31 mouse cellular contexts compared by ENCODE assay signal in genomic region chr10:67903387-67903786, GRCm38 (mm10). TPM values are rescaled to one million over a fixed set of nuclear protein-coding genes. Genes with fewer than 3 reads are reported as not detected.
A peak's percentile ranks its signal among the peaks of the same experiment; 100 is the strongest.
DNase-seq lines count a peak whose midpoint lies in the region; ATAC-seq and TF ChIP-seq lines count a peak whose summit lies in the region.
"Had no signal": no experiment of that assay in that cellular context is flagged by ENCODE, and none has a peak within 500 bp of the region (broad histone marks: within the 10 kb centered on the region; RNA-seq: fewer than 3 reads in every experiment).

No protein-coding gene starts in this region.

- TF ChIP-seq CTCF in lung, postnatal 0 days (IDR thresholded peaks at IDR 0.05), result no peak
- TF ChIP-seq CTCF in cortical plate, adult 2 months (IDR thresholded peaks at IDR 0.05; ENCODE audit: extremely low read depth, insufficient read depth, low read length), result no peak

- TF ChIP-seq POLR2A in cortical plate, adult 2 months (IDR thresholded peaks at IDR 0.05; ENCODE audit: extremely low read depth, insufficient read depth, low read length), result no peak

- no peaks in the 10 kb centered on the region for H3K9me3 ChIP-seq in lung, postnatal 0 days (ENCODE audit: low read length)
- H3K9me3 ChIP-seq: embryonic facial prominence, embryonic 13.5 days; hindbrain, embryonic 13.5 days; kidney, embryonic 15.5 days; limb, embryonic 12.5 days; midbrain, embryonic 13.5 days; neural tube, embryonic 12.5 days had no signal

- no peak overlapping the region for H3K9ac ChIP-seq in lung, postnatal 0 days (replicated peaks; ENCODE audit: low read depth)
- H3K9ac ChIP-seq: embryonic facial prominence, embryonic 13.5 days; hindbrain, embryonic 13.5 days; kidney, embryonic 15.5 days; limb, embryonic 12.5 days; liver, postnatal 0 days; midbrain, embryonic 13.5 days; neural tube, embryonic 12.5 days had no signal

- H3K4me1 ChIP-seq in lung, postnatal 0 days (ENCODE audit: insufficient read depth, low read depth, low read length), result no peaks in the 10 kb centered on the region
- H3K4me1 ChIP-seq in cortical plate, adult 2 months (ENCODE audit: control insufficient read depth, insufficient read depth, low read length), result peaks cover 23% of the 10 kb centered on the region
- H3K4me1 ChIP-seq: embryonic facial prominence, embryonic 13.5 days; hindbrain, embryonic 13.5 days; kidney, embryonic 15.5 days; limb, embryonic 12.5 days; megakaryocyte, embryonic 14.5 days; neural tube, embryonic 12.5 days had no signal

- H3K4me3 ChIP-seq in lung, postnatal 0 days (ENCODE audit: low read depth, low read length), result no peak overlapping the region
- no peak overlapping the region for H3K4me3 ChIP-seq in cortical plate, adult 2 months (ENCODE audit: insufficient read depth, low read length)
- H3K4me3 ChIP-seq: embryonic facial prominence, embryonic 13.5 days; hindbrain, embryonic 13.5 days; kidney, embryonic 15.5 days; limb, embryonic 12.5 days; megakaryocyte, embryonic 14.5 days; midbrain, embryonic 13.5 days; neural tube, embryonic 12.5 days had no signal

- no peak overlapping the region for H3K27ac ChIP-seq in lung, postnatal 0 days (ENCODE audit: low read length)
- H3K27ac ChIP-seq in cortical plate, adult 2 months (ENCODE audit: insufficient read depth, low read length), result peak overlapping the region; percentile 96
- H3K27ac ChIP-seq: embryonic facial prominence, embryonic 13.5 days; hindbrain, embryonic 13.5 days; kidney, embryonic 15.5 days; limb, embryonic 12.5 days; midbrain, embryonic 13.5 days; neural tube, embryonic 12.5 days had no signal

- TF ChIP-seq EP300 in lung, postnatal 0 days (IDR thresholded peaks at IDR 0.05), result no peak

- DNase-seq in layer of hippocampus, adult 11-12 months (ENCODE audit: low spot score), result peak; percentile 43
- no peak for DNase-seq in layer of hippocampus, postnatal 36 days
- DNase-seq in lung, postnatal 36 days, result peak; percentile 5
- DNase-seq in lung, postnatal 0 days (ENCODE audit: low spot score), result no peak
- DNase-seq in telencephalon, adult 2 months (ENCODE audit: low read depth, low spot score), result peak; percentile 94
- DNase-seq in ovary, postnatal 14 days (ENCODE audit: low spot score), result no peak
- DNase-seq: adrenal gland, adult 2 months; B cell, adult 2 months; cerebellum, adult 11-12 months; cerebellum, postnatal 25 days; embryo, embryonic 11 days; gastrocnemius, postnatal 25 days; heart, postnatal 36 days; kidney, adult 11 months; kidney, postnatal 36 days; liver, postnatal 0 days; lung, postnatal 10 days; retina, postnatal 1 day; spleen, adult 18-20 months had no signal

- ATAC-seq in lung, postnatal 0 days, result no peak
- ATAC-seq: forebrain, embryonic 14.5 days; liver, postnatal 0 days; midbrain, embryonic 13.5 days had no signal

- H3K36me3 ChIP-seq in lung, postnatal 0 days (ENCODE audit: insufficient read depth, low read length), result no peaks in the 10 kb centered on the region
- H3K36me3 ChIP-seq: embryonic facial prominence, embryonic 13.5 days; G1E; hindbrain, embryonic 13.5 days; kidney, embryonic 15.5 days; limb, embryonic 12.5 days; midbrain, embryonic 13.5 days; neural tube, embryonic 12.5 days had no signal

- no peaks in the 10 kb centered on the region for H3K27me3 ChIP-seq in lung, postnatal 0 days (replicated peaks; ENCODE audit: insufficient read depth, low read length)
- H3K27me3 ChIP-seq: CH12.LX; embryonic facial prominence, embryonic 13.5 days; hindbrain, embryonic 13.5 days; kidney, embryonic 15.5 days; limb, embryonic 12.5 days; megakaryocyte, embryonic 14.5 days; neural tube, embryonic 12.5 days had no signal

- H3K4me2 ChIP-seq in lung, postnatal 0 days (replicated peaks; ENCODE audit: low read depth, low read length), result no peak overlapping the region
- H3K4me2 ChIP-seq: embryonic facial prominence, embryonic 13.5 days; hindbrain, embryonic 13.5 days; kidney, embryonic 15.5 days; limb, embryonic 12.5 days; liver, embryonic 11.5 days; midbrain, embryonic 13.5 days; neural tube, embryonic 12.5 days had no signal

- 60% methylated on average over 7 of the region's 7 CpGs for WGBS in lung, postnatal 0 days

RNA-seq across cellular contexts. Expression of gene Zfp365, which starts 9.1 kb away (rescaled TPM):
- total RNA-seq in layer of hippocampus, postnatal 36 days (2021), result 100 to 1,000 TPM; 240 to 247 TPM
- 2.5 and 2.6 TPM in 2 replicates for polyA plus RNA-seq in lung, postnatal 0 days (2015; fragmentation: Nextera tagmentation; extraction: Ambion mirVana)
- polyA plus RNA-seq in cortical plate, adult 2 months (2012; rRNA removed), result 315 and 333 TPM in 2 replicates
- polyA plus RNA-seq: G1E had no signal

Comparison
In these comparisons a context has a peak if more than half of its experiments do, and no peak if none do; other contexts are left out.
1. DNase-seq: peak in layer of hippocampus, adult 11-12 months (single experiment), lung, postnatal 36 days (single experiment) and telencephalon, adult 2 months (single experiment); none in layer of hippocampus, postnatal 36 days (0 of 2), lung, postnatal 0 days (single experiment) and ovary, postnatal 14 days (single experiment).
2. RNA of gene Zfp365, which starts 9.1 kb away (polyA plus RNA-seq): 315 to 333 TPM in cortical plate, adult 2 months; 2.5 to 2.6 TPM in lung, postnatal 0 days; every median in the first group is over 10 times any median in the second.